Mouse (Mus musculus) liver, postnatal 0 days (tissue): ENCODE measurements around the gene Tmem14a.

Experiments used
- CTCF ChIP-seq: sonication (generic); IDR thresholded peaks from 2 replicates; pipeline ENCODE4 v1.5.1; 2016; ENCODE audit warnings: antibody characterized with exemption, low read depth
- EP300 ChIP-seq: IDR thresholded peaks from 2 replicates; pipeline ENCODE4 v1.6.1; 2016; ENCODE audit warnings: antibody characterized with exemption, low read depth, mild to moderate bottlenecking

DNA sequence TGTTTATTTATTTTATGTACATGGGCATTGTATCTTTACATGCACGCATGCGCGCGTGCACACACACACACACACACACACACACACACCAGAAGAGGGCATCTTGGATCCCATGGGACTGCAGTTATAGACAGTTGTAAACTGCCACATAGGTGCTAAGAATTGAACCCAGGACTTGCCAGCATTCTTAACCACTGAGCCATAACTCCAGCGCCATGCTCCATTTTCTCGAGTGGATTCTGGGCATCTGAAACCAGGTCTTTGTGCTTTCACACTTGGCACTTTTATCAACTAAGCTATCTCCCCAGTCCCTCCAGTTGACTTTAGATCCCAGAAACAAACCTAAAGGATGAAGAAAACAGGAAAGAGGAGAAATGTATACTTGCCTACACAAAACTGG lies 33.2 kb upstream of the Tmem14a start:
- TF ChIP-seq CTCF (no peak), EP300 (no peak)
